Mouse (Mus musculus) midbrain, postnatal 0 days (tissue): ENCODE results near the gene Tmem186. TPM values are rescaled to one million over a fixed set of nuclear protein-coding genes. Genes with fewer than 3 reads are reported as not detected.

Experiments used
- ATAC-seq: fragments of 200-750 bp; cut with Nextera tagmentation; 2 replicates; pipeline ENCODE4 v1.8.0; 2017; ENCODE audit warnings: moderate number of reproducible peaks, mild to moderate bottlenecking, moderate TSS enrichment, moderate library complexity; ENCODE audit not compliant: low FRiP score
- DNase-seq: peaks from one replicate; pipeline ENCODE4 v3.0.0-alpha.2; 2015; ENCODE audit warnings: low spot score
- H3K27ac ChIP-seq: fragments of 300-500 bp; sonication (generic); 2 replicates; pipeline ENCODE4 v1.5.1; 2014; ENCODE audit warnings: low read depth, mild to moderate bottlenecking, low read length, mixed read lengths
- H3K27me3 ChIP-seq: fragments of 300-500 bp; sonication (generic); 2 replicates; pipeline ENCODE4 v1.6.1; 2014; ENCODE audit warnings: low read length, control low read depth, mixed read lengths; ENCODE audit not compliant: insufficient read depth
- H3K36me3 ChIP-seq: fragments of 300-500 bp; sonication (generic); 2 replicates; pipeline ENCODE4 v1.6.1; 2014; ENCODE audit warnings: low read length, control low read depth, mixed read lengths; ENCODE audit not compliant: insufficient read depth
- H3K4me1 ChIP-seq: fragments of 300-500 bp; sonication (generic); 2 replicates; pipeline ENCODE4 v1.6.1; 2014; ENCODE audit warnings: mild to moderate bottlenecking, control low read depth, antibody characterized with exemption, low read length, mixed read lengths; ENCODE audit not compliant: insufficient read depth
- H3K4me2 ChIP-seq: fragments of 300-500 bp; sonication (generic); 2 replicates; pipeline ENCODE4 v1.6.1; 2014; ENCODE audit warnings: low read depth, mild to moderate bottlenecking, low read length, mixed read lengths; ENCODE audit not compliant: poor library complexity, severe bottlenecking
- H3K4me3 ChIP-seq: fragments of 300-500 bp; sonication (generic); 2 replicates; pipeline ENCODE4 v1.5.1; 2014; ENCODE audit warnings: low read depth, mild to moderate bottlenecking, low read length, moderate library complexity
- H3K9ac ChIP-seq: fragments of 300-500 bp; sonication (generic); replicated peaks from 2 replicates; pipeline ENCODE4 v1.6.1; 2014; ENCODE audit warnings: mild to moderate bottlenecking, low read length, moderate library complexity, mixed read lengths; ENCODE audit not compliant: poor library complexity, severe bottlenecking
- H3K9me3 ChIP-seq: fragments of 300-500 bp; sonication (generic); 2 replicates; pipeline ENCODE4 v1.6.1; 2016; ENCODE audit warnings: low read length, control low read depth
- CTCF ChIP-seq: IDR thresholded peaks from 2 replicates; pipeline ENCODE4 v1.5.1; 2016; ENCODE audit warnings: antibody characterized with exemption, mild to moderate bottlenecking
- WGBS: fragments of 180-500 bp; shearing (Covaris S2); extraction: QIAGEN DNeasy Blood & Tissue Kit; methylation state at CpG from one replicate; pipeline ENCODE4 v1.1.7; 2014; 5-methylcytosine and 5-hydroxymethylcytosine counted together
- polyA plus RNA-seq: library from polyadenylated mRNA; unstranded; fragments of >200 nt; fragmentation: Nextera tagmentation; extraction: Ambion mirVana; gene quantifications from 2 replicates; pipeline ENCODE4 v1.2.1, GENCODE M21; 2015
- total RNA-seq: library from RNA; depleted of rRNA; stranded (reverse); fragments of >200 nt; gene quantifications from 2 replicates; pipeline ENCODE4 v1.2.3, GENCODE M21; 2014

The Tmem186 gene
- total and polyA plus RNA-seq, 2 experiments from 2014 or later: 16.1 to 18.6 TPM

DNA sequence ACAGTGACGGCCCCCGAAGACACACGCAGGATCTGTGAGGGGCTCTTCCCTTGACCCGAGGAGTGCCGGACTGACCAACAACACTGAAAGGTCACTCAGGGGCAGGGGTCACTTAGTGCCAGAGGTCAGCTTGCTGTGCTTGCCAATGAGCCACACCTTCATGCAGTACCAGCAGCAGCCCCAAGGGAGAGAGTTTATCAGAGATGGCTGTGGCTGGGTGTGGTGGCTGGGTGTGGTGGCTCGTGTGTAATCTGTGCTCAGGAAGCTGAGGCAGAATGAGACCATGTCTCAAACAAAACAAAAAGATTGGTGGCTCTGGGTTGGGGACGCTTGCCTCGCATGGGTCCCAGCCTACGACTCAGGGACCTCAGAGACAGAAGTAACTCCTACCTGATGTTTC, 18.1 kb upstream of the Tmem186 start:
- ATAC-seq (no peak), DNase-seq (no peak)
- no peak overlapping the region for H3K9ac ChIP-seq
- H3K27ac ChIP-seq: no peak overlapping the region
- H3K4me3 ChIP-seq: no peak overlapping the region
- H3K4me2 ChIP-seq: no peak overlapping the region
- no peak for TF ChIP-seq CTCF
- no peaks in the 10 kb centered on the region for H3K27me3 ChIP-seq
- H3K9me3 ChIP-seq: no peaks in the 10 kb centered on the region
- no peaks in the 10 kb centered on the region for H3K4me1 ChIP-seq
- peaks cover 48% of the 10 kb centered on the region for H3K36me3 ChIP-seq
- 88% methylated on average over 9 of the region's 9 CpGs for WGBS

DNA sequence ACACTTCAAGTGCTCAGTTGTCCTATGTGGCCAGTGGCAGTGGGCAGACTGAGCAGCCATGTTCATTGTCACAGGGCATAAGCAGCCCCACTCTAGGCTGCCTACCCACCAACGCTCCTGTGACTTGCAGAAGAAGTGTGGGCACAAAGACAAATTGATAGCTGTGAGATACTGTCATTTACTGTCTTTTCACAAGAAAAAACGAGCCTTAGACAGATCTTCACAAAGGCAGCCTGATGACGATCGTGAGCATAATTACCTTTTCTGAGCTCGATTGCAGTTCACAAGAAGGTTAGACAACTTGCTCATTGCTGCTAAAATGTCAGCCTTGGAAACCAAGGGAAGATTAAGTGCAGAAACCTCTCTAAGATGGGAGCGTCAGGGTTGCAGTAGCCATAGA, 17.6 kb upstream of the Tmem186 start:
- no peak overlapping the region for H3K27ac ChIP-seq
- no peak for TF ChIP-seq CTCF
- no peaks in the 10 kb centered on the region for H3K27me3 ChIP-seq
- no peak overlapping the region for H3K4me2 ChIP-seq
- no peaks in the 10 kb centered on the region for H3K9me3 ChIP-seq
- WGBS: 84% methylated on average over 6 of the region's 6 CpGs
- DNase-seq (no peak), ATAC-seq (no peak)
- H3K9ac ChIP-seq: no peak overlapping the region
- H3K4me3 ChIP-seq: no peak overlapping the region
- no peaks in the 10 kb centered on the region for H3K4me1 ChIP-seq
- peaks cover 45% of the 10 kb centered on the region for H3K36me3 ChIP-seq

DNA sequence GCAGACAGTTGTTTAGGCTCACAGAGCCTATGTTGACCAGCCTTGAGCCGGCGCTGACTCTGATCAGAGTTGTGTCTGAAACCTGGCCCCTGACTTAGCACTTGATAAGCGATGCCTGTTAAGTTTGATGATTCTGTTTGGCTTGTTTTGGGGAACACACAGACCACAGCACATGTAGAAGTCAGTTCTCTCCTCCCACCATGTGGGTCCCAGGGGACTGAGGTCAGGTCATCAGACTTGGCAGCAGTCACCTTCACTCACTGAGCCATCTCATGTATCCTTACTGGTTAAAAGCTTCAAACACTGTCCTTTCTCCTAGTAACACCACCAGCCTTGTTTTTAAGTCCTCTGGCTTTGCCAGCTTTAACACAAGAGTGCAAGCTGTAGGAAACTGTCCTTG, 12.5 kb upstream of the Tmem186 start:
- WGBS: 94% methylated on average over 3 of the region's 3 CpGs
- no peak for DNase-seq
- H3K27me3 ChIP-seq: no peaks in the 10 kb centered on the region
- no peaks in the 10 kb centered on the region for H3K4me1 ChIP-seq
- no peak overlapping the region for H3K27ac ChIP-seq
- H3K36me3 ChIP-seq: peaks cover 62% of the 10 kb centered on the region
- no peak overlapping the region for H3K4me2 ChIP-seq
- H3K4me3 ChIP-seq: no peak overlapping the region
- H3K9me3 ChIP-seq: no peaks in the 10 kb centered on the region
- TF ChIP-seq CTCF: no peak
- ATAC-seq: no peak
- H3K9ac ChIP-seq: no peak overlapping the region

DNA sequence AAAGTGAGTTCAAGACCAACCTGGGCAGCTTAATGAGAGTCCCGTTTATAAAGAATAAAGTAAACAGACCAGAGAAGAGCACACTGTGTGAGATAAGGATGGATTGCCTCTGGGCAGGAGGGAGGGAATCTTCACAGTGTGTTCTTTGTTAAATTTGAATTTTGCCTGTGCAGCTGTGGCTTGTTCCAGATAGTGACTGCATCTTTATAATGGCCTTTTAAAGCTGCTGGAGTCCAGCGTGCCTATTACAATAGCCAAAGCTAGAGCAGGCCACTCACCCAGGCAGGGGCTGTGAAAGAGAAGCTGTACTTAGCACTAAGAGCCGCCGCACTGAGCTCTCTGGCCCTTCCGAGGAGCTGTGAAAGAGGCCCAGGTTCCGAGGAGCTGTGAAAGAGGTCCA, 8.0 kb upstream of the Tmem186 start:
- no peak for TF ChIP-seq CTCF
- H3K27ac ChIP-seq: no peak overlapping the region
- no peak for ATAC-seq
- no peak for DNase-seq
- no peaks in the 10 kb centered on the region for H3K9me3 ChIP-seq
- 83% methylated on average over 6 of the region's 6 CpGs for WGBS
- no peak overlapping the region for H3K9ac ChIP-seq
- no peaks in the 10 kb centered on the region for H3K4me1 ChIP-seq
- no peak overlapping the region for H3K4me2 ChIP-seq
- H3K36me3 ChIP-seq: peaks cover 60% of the 10 kb centered on the region
- H3K4me3 ChIP-seq: no peak overlapping the region
- no peaks in the 10 kb centered on the region for H3K27me3 ChIP-seq

DNA sequence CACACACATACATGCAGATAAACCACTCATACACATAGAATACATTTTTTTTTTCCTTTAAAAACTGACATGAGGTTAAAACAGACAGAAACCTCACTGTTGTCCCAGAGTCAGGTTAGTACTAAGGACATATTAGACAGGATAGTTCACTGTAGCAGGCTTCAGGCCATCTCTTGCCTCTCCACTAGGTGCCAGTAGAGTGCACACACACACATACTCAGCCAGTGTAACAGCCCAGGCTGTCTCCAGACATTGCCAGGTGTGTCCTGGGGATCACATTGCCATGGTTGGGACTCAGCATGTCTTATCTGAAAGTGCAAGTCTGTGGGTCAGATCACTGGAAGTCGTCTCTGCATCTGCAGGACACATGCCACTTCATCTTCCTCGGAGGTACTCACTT, 6.3 kb upstream of the Tmem186 start:
- DNase-seq (peak; percentile 31), ATAC-seq (no peak)
- 90% methylated on average over 2 of the region's 2 CpGs for WGBS

DNA sequence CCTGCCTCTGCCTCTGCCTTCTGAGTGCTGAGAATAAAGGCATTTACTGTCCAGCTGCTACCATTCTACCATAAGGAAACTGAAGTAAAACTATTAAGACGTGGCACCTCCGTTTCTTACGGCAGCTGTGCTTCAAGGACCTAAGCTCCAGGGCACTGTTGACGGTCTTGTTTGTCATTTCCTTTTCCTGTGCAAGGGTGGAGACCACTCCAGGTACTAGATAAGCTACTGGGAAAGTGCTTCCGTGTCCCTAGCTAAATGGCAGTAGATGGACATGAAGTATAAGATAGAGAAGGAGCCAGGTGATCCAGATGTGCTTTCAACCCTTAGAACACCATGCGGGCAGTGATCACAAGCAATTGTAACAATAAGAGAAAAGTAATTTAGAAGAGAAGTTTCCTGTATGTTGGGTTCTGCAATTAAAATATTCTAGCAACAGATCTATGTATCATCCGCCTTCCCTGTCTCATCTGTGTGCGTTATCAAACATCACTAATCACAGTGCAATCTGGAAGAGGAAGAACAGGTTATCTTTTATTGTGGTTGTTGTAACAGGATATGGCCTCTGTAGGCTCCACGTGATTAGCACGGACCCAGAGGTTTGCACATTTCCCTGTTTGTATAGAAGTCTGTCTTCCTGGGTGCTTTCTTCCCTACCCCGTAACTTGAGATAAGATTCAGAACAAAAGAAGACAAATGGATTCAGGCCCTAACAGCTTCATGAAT, 2.1 kb upstream of the Tmem186 start:
- peaks cover 9% of the 10 kb centered on the region; the same call in 1 of the 2 replicates for H3K4me1 ChIP-seq
- ATAC-seq (no peak), DNase-seq (no peak)
- H3K36me3 ChIP-seq: peaks cover 26% of the 10 kb centered on the region
- H3K27ac ChIP-seq: no peak overlapping the region
- no peak overlapping the region for H3K4me3 ChIP-seq
- WGBS: 91% methylated on average over 11 of the region's 11 CpGs
- no peaks in the 10 kb centered on the region for H3K27me3 ChIP-seq
- no peak overlapping the region for H3K9ac ChIP-seq
- no peak overlapping the region for H3K4me2 ChIP-seq
- TF ChIP-seq CTCF: no peak
- H3K9me3 ChIP-seq: no peaks in the 10 kb centered on the region

More for the DNA sequence above, 6.3 kb upstream of the Tmem186 start:
- H3K4me1 ChIP-seq: no peaks in the 10 kb centered on the region
- H3K27me3 ChIP-seq: no peaks in the 10 kb centered on the region
- H3K4me3 ChIP-seq: no peak overlapping the region
- no peak overlapping the region for H3K9ac ChIP-seq
- peaks cover 48% of the 10 kb centered on the region for H3K36me3 ChIP-seq
- peak; percentile 77 for TF ChIP-seq CTCF
- H3K4me2 ChIP-seq: no peak overlapping the region
- H3K27ac ChIP-seq: no peak overlapping the region
- H3K9me3 ChIP-seq: no peaks in the 10 kb centered on the region
